Mouse (Mus musculus): ENCODE data around the gene Rgsl1. TPM values are rescaled to one million over a fixed set of nuclear protein-coding genes. Genes with fewer than 3 reads are reported as not detected.

The Rgsl1 gene
- polyA plus RNA-seq, 1 experiment from 2014 or later, result not detected

DNA sequence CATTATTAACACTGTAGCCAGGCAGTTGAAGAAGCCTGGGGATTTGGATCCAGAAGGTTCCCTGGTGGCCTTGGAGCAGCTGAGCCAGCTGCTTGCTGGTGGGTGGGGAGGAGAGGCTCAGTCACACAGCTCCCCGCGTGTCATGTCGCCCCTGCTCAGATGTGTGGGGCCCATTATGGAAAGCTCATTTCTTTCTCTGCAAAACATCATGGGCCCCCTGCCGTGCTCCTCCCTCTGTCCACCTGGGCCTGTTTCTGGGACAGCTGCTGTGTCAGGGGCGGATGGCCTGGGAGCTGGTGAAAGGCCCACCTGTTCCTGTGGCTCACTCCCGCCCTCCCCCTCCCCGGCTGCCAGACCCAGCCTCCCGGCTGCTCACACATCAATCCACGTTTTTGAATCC is 110.8 kb downstream of the Rgsl1 start:
- no peaks in the 10 kb centered on the region for H3K36me3 ChIP-seq
- WGBS, result 43% methylated on average over 9 of the region's 9 CpGs
- H3K9me3 ChIP-seq, result no peaks in the 10 kb centered on the region
- H3K4me1 ChIP-seq (replicated peaks), result peaks cover 63% of the 10 kb centered on the region
- no peak overlapping the region for H3K4me3 ChIP-seq
- DNase-seq (ENCODE audit: low spot score), result no peak
- H3K27ac ChIP-seq, result peak overlapping the region; percentile 46
- H3K27me3 ChIP-seq (ENCODE audit: insufficient read depth, poor library complexity, severe bottlenecking), result peaks cover 26% of the 10 kb centered on the region

DNA sequence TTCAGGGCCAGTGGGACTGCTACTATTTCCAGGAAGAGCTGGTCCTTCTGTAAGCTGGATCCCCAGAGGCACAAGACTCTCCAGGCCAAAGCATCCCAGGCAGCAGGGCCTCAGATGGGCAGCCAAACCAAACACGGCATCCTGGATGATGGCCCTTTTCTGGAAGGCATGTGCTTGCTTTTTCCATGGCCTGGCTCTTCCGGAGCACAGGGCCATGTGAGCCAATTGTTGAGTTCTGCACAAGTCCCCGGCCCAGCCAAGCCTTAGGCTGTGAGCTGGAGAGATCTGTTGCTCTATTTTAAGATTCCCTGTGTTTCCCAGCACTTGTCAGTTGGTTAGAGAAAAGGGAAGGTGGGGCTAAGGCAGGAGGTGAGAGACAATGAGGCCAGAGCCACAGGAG is 113.3 kb downstream of the Rgsl1 start:
- 0 out of 2 replicates have a peak overlapping the region, but pooled peaks have one; percentile 2 for H3K27ac ChIP-seq
- 60% methylated on average over 3 of the region's 3 CpGs for WGBS

DNA sequence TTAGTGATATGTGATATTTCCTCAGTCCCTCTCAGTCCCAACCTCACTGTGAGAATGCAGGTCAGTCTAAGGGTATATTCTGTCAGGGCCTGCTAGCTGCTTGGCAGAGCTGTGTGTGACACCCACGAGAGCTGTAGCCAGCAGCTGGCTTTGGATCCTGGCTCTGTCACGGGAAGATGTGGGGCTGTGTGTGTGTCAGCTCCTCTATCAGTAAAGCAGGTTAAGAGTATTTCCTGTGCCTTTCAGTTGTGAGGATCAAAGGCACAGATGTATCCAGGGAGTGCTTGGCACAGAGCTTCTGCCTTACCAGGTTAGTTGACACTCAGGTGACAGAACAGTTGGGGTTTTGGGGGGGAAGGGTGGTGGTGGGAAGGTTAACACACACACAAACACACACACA is 114.1 kb downstream of the Rgsl1 start:
- 81% methylated on average over 2 of the region's 2 CpGs for WGBS
- Histone ChIP-seq H3K27me3 (ENCODE audit: insufficient read depth, poor library complexity, severe bottlenecking) (peaks cover 12% of the 10 kb centered on the region), H3K4me3 (no peak overlapping the region), H3K9me3 (no peaks in the 10 kb centered on the region), H3K36me3 (no peaks in the 10 kb centered on the region), H3K4me1 (replicated peaks) (peaks cover 36% of the 10 kb centered on the region), H3K27ac (no peak overlapping the region)
- DNase-seq (ENCODE audit: low spot score), result no peak

More for the DNA sequence above, 113.3 kb downstream of the Rgsl1 start:
- H3K27me3 ChIP-seq (ENCODE audit: insufficient read depth, poor library complexity, severe bottlenecking), result peaks cover 21% of the 10 kb centered on the region
- H3K9me3 ChIP-seq, result no peaks in the 10 kb centered on the region
- no peaks in the 10 kb centered on the region for H3K36me3 ChIP-seq
- H3K4me3 ChIP-seq, result no peak overlapping the region
- DNase-seq (ENCODE audit: low spot score), result no peak
- H3K4me1 ChIP-seq (replicated peaks), result peaks cover 38% of the 10 kb centered on the region

Other genes with a start within 250 kb of the Rgsl1 start
- 4.9 and 8.9 TPM in 2 replicates for gene Rgs8, start 191.1 kb downstream of the Rgsl1 start, polyA plus RNA-seq (2016; fragmentation: Nextera tagmentation; extraction: Ambion mirVana)
- gene Rgs16, start 103.8 kb downstream of the Rgsl1 start, polyA plus RNA-seq (2016; fragmentation: Nextera tagmentation; extraction: Ambion mirVana), result 18.9 and 21.1 TPM in 2 replicates
- 12.6 and 23.7 TPM in 2 replicates for gene Rnasel, start 94.7 kb downstream of the Rgsl1 start, polyA plus RNA-seq (2016; fragmentation: Nextera tagmentation; extraction: Ambion mirVana)
- 0.56 and 0.58 TPM in 2 replicates for gene Teddm1b, start 30.2 kb upstream of the Rgsl1 start, polyA plus RNA-seq (2016; fragmentation: Nextera tagmentation; extraction: Ambion mirVana)
- gene Teddm1a, start 47.6 kb upstream of the Rgsl1 start, polyA plus RNA-seq (2016; fragmentation: Nextera tagmentation; extraction: Ambion mirVana), result not detected in 2 replicates
- gene Glul, start 55.8 kb upstream of the Rgsl1 start, polyA plus RNA-seq (2016; fragmentation: Nextera tagmentation; extraction: Ambion mirVana), result 128 and 133 TPM in 2 replicates
- 0.46 and 0.56 TPM in 2 replicates for gene Teddm2, start 56.1 kb upstream of the Rgsl1 start, polyA plus RNA-seq (2016; fragmentation: Nextera tagmentation; extraction: Ambion mirVana)